Mouse (Mus musculus): ENCODE measurements around the gene Ssbp1. TPM values are rescaled to one million over a fixed set of nuclear protein-coding genes. Genes with fewer than 3 reads are reported as not detected.

The Ssbp1 gene
- polyA plus RNA-seq, 1 experiment from 2014 or later = 202 TPM

DNA sequence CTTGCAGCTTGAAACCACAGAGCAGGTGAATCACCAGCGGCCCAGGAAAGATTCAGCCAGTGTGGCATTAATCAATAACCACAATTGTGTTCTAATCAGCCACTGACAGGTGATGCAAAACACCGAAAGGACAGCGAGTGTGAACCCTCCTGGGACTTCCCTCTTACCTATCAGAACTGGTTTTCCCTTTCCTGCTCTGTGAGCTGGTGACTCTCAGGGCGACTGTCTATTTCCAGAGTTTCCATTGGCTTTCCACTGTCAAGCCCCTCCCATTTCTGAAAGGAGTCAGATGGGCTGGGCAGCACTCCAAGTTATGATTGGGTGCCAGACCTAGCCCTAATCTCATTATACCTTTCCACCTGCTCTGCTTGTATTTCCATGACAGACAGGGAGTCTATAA lies 39.8 kb upstream of the Ssbp1 start:
- Histone ChIP-seq H3K4me3 (ENCODE audit: low read depth, low read length) (no peak overlapping the region), H3K9ac (replicated peaks; ENCODE audit: low read length) (no peak overlapping the region), H3K36me3 (replicated peaks; ENCODE audit: control insufficient read depth, insufficient read depth, low read depth, low read length) (no peaks in the 10 kb centered on the region), H3K27me3 (ENCODE audit: control insufficient read depth, insufficient read depth, low read length) (no peaks in the 10 kb centered on the region), H3K9me3 (replicated peaks; ENCODE audit: control insufficient read depth, low read length) (no peaks in the 10 kb centered on the region), H3K27ac (replicated peaks; ENCODE audit: low read depth, low read length) (no peak overlapping the region), H3K4me2 (ENCODE audit: low read depth, low read length) (no peak overlapping the region), H3K4me1 (ENCODE audit: control insufficient read depth, insufficient read depth, low read length) (peaks cover 5% of the 10 kb centered on the region; the same call in 1 of the 2 replicates)
- 58% methylated on average over 4 of the region's 4 CpGs for WGBS
- DNase-seq (ENCODE audit: low spot score) (no peak), ATAC-seq (replicated peaks; ENCODE audit: insufficient number of reproducible peaks, low FRiP score, low TSS enrichment, low read depth) (no peak)

DNA sequence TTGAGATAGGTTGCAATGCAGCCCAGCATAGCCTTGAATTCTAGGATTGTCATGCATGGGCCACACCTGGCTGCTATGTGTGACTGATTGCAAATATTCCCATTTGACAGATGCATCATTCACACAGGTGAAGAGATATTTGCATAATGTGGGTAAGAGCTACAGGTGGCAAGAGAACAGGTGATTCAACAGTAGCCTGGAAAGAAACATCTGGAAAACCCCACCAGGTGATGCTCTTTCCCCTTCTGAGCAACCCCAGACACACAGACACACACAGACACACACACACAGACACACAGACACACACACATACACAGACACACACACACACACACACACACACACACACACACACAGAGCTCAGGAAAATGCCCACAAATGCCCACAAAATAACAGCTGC lies 39.3 kb upstream of the Ssbp1 start:
- no peak overlapping the region for H3K4me2 ChIP-seq (ENCODE audit: low read depth, low read length)
- H3K36me3 ChIP-seq (replicated peaks; ENCODE audit: control insufficient read depth, insufficient read depth, low read depth, low read length) = no peaks in the 10 kb centered on the region
- ATAC-seq (replicated peaks; ENCODE audit: insufficient number of reproducible peaks, low FRiP score, low TSS enrichment, low read depth) (no peak), DNase-seq (ENCODE audit: low spot score) (no peak)
- H3K27me3 ChIP-seq (ENCODE audit: control insufficient read depth, insufficient read depth, low read length) = no peaks in the 10 kb centered on the region
- no peak overlapping the region for H3K4me3 ChIP-seq (ENCODE audit: low read depth, low read length)
- no peak overlapping the region for H3K27ac ChIP-seq (replicated peaks; ENCODE audit: low read depth, low read length)
- H3K9ac ChIP-seq (replicated peaks; ENCODE audit: low read length) = no peak overlapping the region
- H3K4me1 ChIP-seq (ENCODE audit: control insufficient read depth, insufficient read depth, low read length) = peaks cover 5% of the 10 kb centered on the region; the same call in 1 of the 2 replicates
- no peaks in the 10 kb centered on the region for H3K9me3 ChIP-seq (replicated peaks; ENCODE audit: control insufficient read depth, low read length)

DNA sequence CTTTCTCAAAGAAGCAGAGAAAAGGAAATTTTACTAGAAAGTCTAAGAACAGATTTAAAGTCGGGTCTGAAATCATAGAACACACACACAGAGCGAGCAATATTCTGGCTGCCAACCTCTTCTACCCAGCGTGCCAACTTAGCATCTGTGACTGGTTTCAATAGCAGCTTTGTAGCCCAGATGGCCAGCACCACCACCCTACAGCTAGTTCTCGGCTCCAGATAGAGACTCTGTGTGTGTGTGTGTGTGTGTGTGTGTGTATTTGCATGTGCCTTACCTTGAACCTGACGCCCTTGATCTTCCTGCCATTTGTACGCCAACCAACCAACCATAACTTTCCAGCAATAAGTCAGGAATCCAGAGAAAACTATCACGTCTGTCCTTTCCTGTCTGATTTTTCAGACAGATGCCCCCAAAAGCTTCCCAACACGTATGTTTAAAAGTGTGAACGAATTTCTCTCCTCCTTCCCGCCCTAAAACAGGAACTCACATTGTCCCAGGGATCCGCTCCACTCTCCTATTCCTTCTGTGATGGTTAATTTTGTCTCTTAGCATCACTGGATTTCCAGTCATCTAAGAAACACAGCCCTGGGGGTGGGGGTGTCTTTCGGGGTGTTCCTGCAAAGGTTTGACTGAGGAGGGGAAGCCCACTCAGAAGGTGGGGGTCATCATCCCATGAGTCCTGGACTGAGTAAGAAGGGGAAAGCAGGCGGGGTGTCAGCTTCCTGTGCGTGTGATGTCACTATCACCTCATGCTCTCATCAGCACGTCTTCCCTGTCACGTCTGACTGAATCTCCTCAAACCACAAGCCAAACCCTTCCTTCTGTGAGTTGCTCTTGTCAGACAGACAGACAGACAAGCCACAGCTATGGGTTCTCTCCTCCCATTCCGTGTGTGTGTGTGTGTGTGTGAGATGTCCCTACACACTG lies 38.5 kb upstream of the Ssbp1 start:
- no peak for ATAC-seq (replicated peaks; ENCODE audit: insufficient number of reproducible peaks, low FRiP score, low TSS enrichment, low read depth)
- no peak overlapping the region for H3K4me2 ChIP-seq (ENCODE audit: low read depth, low read length)
- peaks cover 5% of the 10 kb centered on the region; the same call in 1 of the 2 replicates for H3K4me1 ChIP-seq (ENCODE audit: control insufficient read depth, insufficient read depth, low read length)
- no peaks in the 10 kb centered on the region for H3K9me3 ChIP-seq (replicated peaks; ENCODE audit: control insufficient read depth, low read length)
- no peaks in the 10 kb centered on the region for H3K27me3 ChIP-seq (ENCODE audit: control insufficient read depth, insufficient read depth, low read length)
- no peak overlapping the region for H3K4me3 ChIP-seq (ENCODE audit: low read depth, low read length)
- DNase-seq (ENCODE audit: low spot score) = no peak
- WGBS = 90% methylated on average over 17 of the region's 17 CpGs
- H3K27ac ChIP-seq (replicated peaks; ENCODE audit: low read depth, low read length) = no peak overlapping the region
- H3K9ac ChIP-seq (replicated peaks; ENCODE audit: low read length) = no peak overlapping the region
- H3K36me3 ChIP-seq (replicated peaks; ENCODE audit: control insufficient read depth, insufficient read depth, low read depth, low read length) = no peaks in the 10 kb centered on the region

DNA sequence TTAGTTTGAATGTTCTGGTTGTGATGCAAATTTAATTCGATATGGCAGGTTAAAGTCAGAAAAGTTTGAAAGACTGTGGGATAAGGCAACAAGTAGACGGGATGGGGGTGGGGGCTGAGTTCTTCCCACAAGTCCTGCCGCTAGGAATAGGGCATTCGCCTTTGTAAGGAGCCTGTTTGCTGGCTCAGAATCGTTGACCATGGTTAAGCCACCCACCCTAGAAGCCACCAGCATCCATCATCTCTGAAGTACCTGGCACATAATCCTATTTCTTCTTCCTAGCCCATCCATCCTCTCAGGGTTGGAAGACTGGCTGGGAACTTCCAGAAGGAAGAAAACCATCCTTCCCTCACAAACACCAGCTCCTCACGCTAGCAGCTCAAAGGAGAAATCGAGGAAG lies 36.5 kb upstream of the Ssbp1 start:
- DNase-seq (ENCODE audit: low spot score) (no peak), ATAC-seq (replicated peaks; ENCODE audit: insufficient number of reproducible peaks, low FRiP score, low TSS enrichment, low read depth) (no peak)
- Histone ChIP-seq H3K27ac (replicated peaks; ENCODE audit: low read depth, low read length) (no peak overlapping the region), H3K9me3 (replicated peaks; ENCODE audit: control insufficient read depth, low read length) (no peaks in the 10 kb centered on the region), H3K27me3 (ENCODE audit: control insufficient read depth, insufficient read depth, low read length) (no peaks in the 10 kb centered on the region), H3K4me2 (ENCODE audit: low read depth, low read length) (peak overlapping the region; percentile 72), H3K4me1 (ENCODE audit: control insufficient read depth, insufficient read depth, low read length) (peaks cover 5% of the 10 kb centered on the region; the same call in 1 of the 2 replicates), H3K36me3 (replicated peaks; ENCODE audit: control insufficient read depth, insufficient read depth, low read depth, low read length) (no peaks in the 10 kb centered on the region), H3K4me3 (ENCODE audit: low read depth, low read length) (peak overlapping the region; percentile 80), H3K9ac (replicated peaks; ENCODE audit: low read length) (peak overlapping the region; percentile 88)
- WGBS = 11% methylated on average over 7 of the region's 7 CpGs

DNA sequence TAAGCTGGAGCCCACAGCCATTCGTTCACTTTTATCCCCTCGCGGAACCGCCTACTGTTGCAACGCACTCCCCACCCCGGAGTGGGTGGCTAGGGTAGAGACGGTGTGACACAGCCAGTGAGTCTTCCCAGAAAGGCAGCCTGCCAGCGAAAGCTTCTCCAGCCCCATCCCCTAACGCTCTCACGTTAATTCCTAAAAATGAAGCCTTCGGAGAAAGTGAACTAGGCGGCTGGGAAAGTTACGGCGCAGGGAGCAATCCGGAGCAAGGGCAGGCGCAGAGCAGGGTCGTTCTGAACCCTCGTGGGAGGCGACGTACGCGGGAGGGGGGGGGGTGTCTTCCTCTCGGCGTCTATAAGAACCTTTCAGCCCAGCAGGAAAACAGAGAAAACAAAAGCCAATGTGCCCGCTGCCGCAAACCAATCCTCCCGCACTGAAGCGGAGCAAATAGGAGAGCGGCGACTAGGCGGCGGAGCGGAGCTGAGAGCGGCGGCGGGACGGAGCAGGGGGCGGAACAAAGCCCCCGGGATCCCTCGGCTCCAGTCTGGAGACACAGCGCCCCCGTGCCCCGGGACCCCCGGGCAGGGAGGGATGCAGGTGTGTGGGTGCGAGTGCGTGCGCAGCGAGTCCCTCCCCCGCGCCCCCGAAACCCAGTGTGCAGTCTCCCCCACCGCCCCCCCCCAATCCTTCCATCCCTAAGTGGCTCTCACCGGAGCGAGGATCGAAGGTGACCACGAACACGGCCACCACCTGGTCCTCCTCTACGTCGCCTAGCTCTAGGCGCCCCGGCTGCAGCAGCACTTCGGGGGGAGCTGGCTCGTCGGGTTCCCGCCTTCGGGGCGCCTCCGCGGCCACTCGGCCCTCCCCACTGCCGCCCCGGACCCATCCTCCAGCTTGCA lies 35.8 kb upstream of the Ssbp1 start:
- Histone ChIP-seq H3K9me3 (replicated peaks; ENCODE audit: control insufficient read depth, low read length) (no peaks in the 10 kb centered on the region), H3K4me1 (ENCODE audit: control insufficient read depth, insufficient read depth, low read length) (peaks cover 5% of the 10 kb centered on the region; the same call in 1 of the 2 replicates), H3K4me3 (ENCODE audit: low read depth, low read length) (peak overlapping the region; percentile 80), H3K27ac (replicated peaks; ENCODE audit: low read depth, low read length) (no peak overlapping the region), H3K4me2 (ENCODE audit: low read depth, low read length) (peak overlapping the region; percentile 72), H3K27me3 (ENCODE audit: control insufficient read depth, insufficient read depth, low read length) (no peaks in the 10 kb centered on the region), H3K36me3 (replicated peaks; ENCODE audit: control insufficient read depth, insufficient read depth, low read depth, low read length) (no peaks in the 10 kb centered on the region), H3K9ac (replicated peaks; ENCODE audit: low read length) (peak overlapping the region; percentile 88)
- peak; percentile 66 for ATAC-seq (replicated peaks; ENCODE audit: insufficient number of reproducible peaks, low FRiP score, low TSS enrichment, low read depth)
- DNase-seq (ENCODE audit: low spot score) = peak; percentile 65
- 0% methylated on average over 60 of the region's 72 CpGs for WGBS

DNA sequence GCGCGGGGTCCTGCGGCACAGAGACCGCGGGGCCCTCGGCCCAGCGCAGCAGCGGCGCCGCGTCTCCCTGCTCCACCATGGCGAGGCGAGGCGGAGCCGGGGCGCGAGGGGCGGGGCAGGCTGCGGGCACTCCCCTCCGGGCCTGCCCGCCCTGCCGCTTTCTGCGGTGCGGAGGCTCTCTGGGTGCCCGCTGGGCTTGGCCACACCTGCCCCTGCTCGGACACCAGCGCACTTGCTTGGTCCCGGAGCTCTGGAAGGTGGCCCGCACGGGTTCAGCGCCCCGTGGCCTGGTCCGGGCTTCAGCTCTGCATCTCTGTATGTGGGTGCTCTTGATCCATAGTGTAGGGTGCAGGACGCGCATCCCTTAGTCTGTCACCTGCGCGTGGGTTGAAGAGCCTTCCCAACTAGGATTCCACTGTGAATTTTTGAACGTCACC lies 35.1 kb upstream of the Ssbp1 start, which contains the start of gene E330009J07Rik:
TSS of gene E330009J07Rik (minus strand) at position 89 of the 437 bp plus-strand sequence.
- peak within 1 kb of the TSS; percentile 88 for H3K9ac ChIP-seq (replicated peaks; ENCODE audit: low read length)
- peaks cover 5% of the 10 kb centered on the region; the same call in 1 of the 2 replicates for H3K4me1 ChIP-seq (ENCODE audit: control insufficient read depth, insufficient read depth, low read length)
- H3K4me3 ChIP-seq (ENCODE audit: low read depth, low read length) = peak within 1 kb of the TSS; percentile 80
- H3K27me3 ChIP-seq (ENCODE audit: control insufficient read depth, insufficient read depth, low read length) = no peaks in the 10 kb centered on the region
- peak within 1 kb of the TSS; percentile 72 for H3K4me2 ChIP-seq (ENCODE audit: low read depth, low read length)
- ATAC-seq (replicated peaks; ENCODE audit: insufficient number of reproducible peaks, low FRiP score, low TSS enrichment, low read depth) (peak; percentile 89), DNase-seq (ENCODE audit: low spot score) (peak; percentile 79)
- no peaks in the 10 kb centered on the region for H3K36me3 ChIP-seq (replicated peaks; ENCODE audit: control insufficient read depth, insufficient read depth, low read depth, low read length)
- no peaks in the 10 kb centered on the region for H3K9me3 ChIP-seq (replicated peaks; ENCODE audit: control insufficient read depth, low read length)
- under 1% methylated on average over 28 of the region's 38 CpGs for WGBS
- H3K27ac ChIP-seq (replicated peaks; ENCODE audit: low read depth, low read length) = no peak within 1 kb of the TSS

DNA sequence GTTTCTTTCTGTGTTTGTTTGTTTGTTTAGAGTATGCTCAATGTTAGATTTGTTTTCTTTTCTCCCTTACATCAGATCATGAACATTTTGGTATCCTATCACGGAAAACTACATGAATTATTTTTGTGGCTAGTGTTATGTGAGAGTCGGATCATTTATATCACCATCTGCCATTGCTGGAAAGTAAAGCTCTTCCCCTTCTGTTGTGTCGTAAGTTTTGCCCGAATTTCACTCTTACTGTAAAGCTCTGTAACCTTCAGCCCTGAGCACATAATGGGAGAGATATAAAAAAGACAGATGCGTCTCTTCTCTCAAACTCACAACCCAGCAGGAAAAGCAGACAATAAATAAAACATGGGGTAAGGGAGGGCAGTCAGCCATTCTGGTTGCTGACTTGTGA lies 32.2 kb upstream of the Ssbp1 start, which contains the start of gene Wee2:
TSS of gene Wee2 (plus strand) at position 153 of the 400 bp plus-strand sequence.
- Histone ChIP-seq H3K27ac (replicated peaks; ENCODE audit: low read depth, low read length) (no peak within 1 kb of the TSS), H3K9ac (replicated peaks; ENCODE audit: low read length) (no peak within 1 kb of the TSS), H3K36me3 (replicated peaks; ENCODE audit: control insufficient read depth, insufficient read depth, low read depth, low read length) (no peaks in the 10 kb centered on the region), H3K4me3 (ENCODE audit: low read depth, low read length) (no peak within 1 kb of the TSS), H3K27me3 (ENCODE audit: control insufficient read depth, insufficient read depth, low read length) (no peaks in the 10 kb centered on the region; the same call in 1 of the 2 replicates), H3K9me3 (replicated peaks; ENCODE audit: control insufficient read depth, low read length) (no peaks in the 10 kb centered on the region), H3K4me1 (ENCODE audit: control insufficient read depth, insufficient read depth, low read length) (peaks cover 5% of the 10 kb centered on the region; the same call in 1 of the 2 replicates), H3K4me2 (ENCODE audit: low read depth, low read length) (no peak within 1 kb of the TSS)
- 76% methylated on average over 5 of the region's 5 CpGs for WGBS
- DNase-seq (ENCODE audit: low spot score) (no peak), ATAC-seq (replicated peaks; ENCODE audit: insufficient number of reproducible peaks, low FRiP score, low TSS enrichment, low read depth) (no peak)
